Mouse (Mus musculus): ENCODE measurements around the gene Slc35a1.

Slc35a1 gene

GRCm38 (mm10) chr4:34644779-34645178 is 42.5 kb downstream of the Slc35a1 start:
- DNase-seq: no peak

GRCm38 (mm10) chr4:34640731-34641130 is 46.5 kb downstream of the Slc35a1 start:
- DNase-seq: no peak

GRCm38 (mm10) chr4:34639745-34640364 is 47.4 kb downstream of the Slc35a1 start:
- no peak for DNase-seq

GRCm38 (mm10) chr4:34637851-34638250 is 49.4 kb downstream of the Slc35a1 start:
- no peak for DNase-seq

- DNase-seq: no peak
These were observed 49.9 kb downstream of the Slc35a1 start for GRCm38 (mm10) chr4:34637386-34637785.

GRCm38 (mm10) chr4:34636036-34636435 is 51.2 kb downstream of the Slc35a1 start:
- DNase-seq: no peak

GRCm38 (mm10) chr4:34634129-34634528 is 53.1 kb downstream of the Slc35a1 start:
- DNase-seq: no peak

- no peak for DNase-seq
These were observed 57.3 kb downstream of the Slc35a1 start for GRCm38 (mm10) chr4:34629956-34630355.

- DNase-seq: no peak
These were observed 60.8 kb downstream of the Slc35a1 start for GRCm38 (mm10) chr4:34626401-34626800.

- DNase-seq: no peak
These were observed 61.7 kb downstream of the Slc35a1 start for GRCm38 (mm10) chr4:34625556-34625955.

- DNase-seq: no peak
These were observed 71.1 kb downstream of the Slc35a1 start for GRCm38 (mm10) chr4:34616146-34616545.

GRCm38 (mm10) chr4:34615303-34615702 is 71.9 kb downstream of the Slc35a1 start:
- DNase-seq: peak in 1 of 2 experiments; percentile 7

GRCm38 (mm10) chr4:34614630-34615094 is 72.6 kb downstream of the Slc35a1 start, which contains the start of the genes Orc3 and Rars2:
TSS of gene Orc3 (minus strand) at chr4:34614944.
TSS of gene Rars2 (plus strand) at chr4:34614957.
- peak; percentile 92 to 93 for DNase-seq

GRCm38 (mm10) chr4:34613571-34614145 is 73.6 kb downstream of the Slc35a1 start:
- DNase-seq: peak in 1 of 2 experiments; percentile 5

All from lung, adult 18-20 months (tissue).